Mouse (Mus musculus): ENCODE data around the gene Limk1.

- TF ChIP-seq POLR2A (IDR thresholded peaks at IDR 0.05; ENCODE audit: low read depth, low read length) (no peak), CTCF (IDR thresholded peaks at IDR 0.05; ENCODE audit: extremely low read depth, insufficient read length, insufficient replicate concordance, low read depth, low read length) (no peak)
Observed at GRCm38 (mm10) chr5:134630835-134631234, 57.6 kb downstream of the Limk1 start.
